Mouse (Mus musculus): ENCODE data around the gene Acsbg2. TPM values are rescaled to one million over a fixed set of nuclear protein-coding genes. Genes with fewer than 3 reads are reported as not detected.

Gene Acsbg2
- total RNA-seq, 2 experiments from 2014 or later, result not detected

Other genes with a start within 250 kb of the Acsbg2 start
- gene Lonp1, start 247.6 kb downstream of the Acsbg2 start, total RNA-seq (2014; fragmentation: Nextera tagmentation), result 38.2 and 45.5 TPM in 2 replicates
- gene Lonp1, start 247.6 kb downstream of the Acsbg2 start, total RNA-seq (2017), result 64.1 and 68.4 TPM in 2 replicates
- not detected in 2 replicates for gene Catsperd, start 246.3 kb downstream of the Acsbg2 start, total RNA-seq (2014; fragmentation: Nextera tagmentation)
- gene Catsperd, start 246.3 kb downstream of the Acsbg2 start, total RNA-seq (2017), result 0.77 TPM in 1 of 2 replicates, not detected in the other
- gene Ranbp3, start 201.2 kb downstream of the Acsbg2 start, total RNA-seq (2014; fragmentation: Nextera tagmentation), result 43.9 and 64.7 TPM in 2 replicates
- 57.2 and 70.1 TPM in 2 replicates for gene Ranbp3, start 201.2 kb downstream of the Acsbg2 start, total RNA-seq (2017)
- 134 and 201 TPM in 2 replicates for gene Ndufa11, start 156.7 kb downstream of the Acsbg2 start, total RNA-seq (2014; fragmentation: Nextera tagmentation)
- 99.5 and 106 TPM in 2 replicates for gene Ndufa11, start 156.7 kb downstream of the Acsbg2 start, total RNA-seq (2017)
- gene Vmac, start 156.4 kb downstream of the Acsbg2 start, total RNA-seq (2014; fragmentation: Nextera tagmentation), result 5.3 and 9.1 TPM in 2 replicates
- 3.7 and 9.1 TPM in 2 replicates for gene Vmac, start 156.4 kb downstream of the Acsbg2 start, total RNA-seq (2017)
- not detected in 2 replicates for gene Nrtn, start 116.9 kb downstream of the Acsbg2 start, total RNA-seq (2014; fragmentation: Nextera tagmentation)
- not detected in 2 replicates for gene Nrtn, start 116.9 kb downstream of the Acsbg2 start, total RNA-seq (2017)
- gene Dus3l, start 109.7 kb downstream of the Acsbg2 start, total RNA-seq (2014; fragmentation: Nextera tagmentation), result 20.5 and 22.8 TPM in 2 replicates
- 18.2 and 21.8 TPM in 2 replicates for gene Dus3l, start 109.7 kb downstream of the Acsbg2 start, total RNA-seq (2017)
- gene Prr22, start 104.2 kb downstream of the Acsbg2 start, total RNA-seq (2014; fragmentation: Nextera tagmentation), result 0.17 and 2.6 TPM in 2 replicates
- gene Prr22, start 104.2 kb downstream of the Acsbg2 start, total RNA-seq (2017), result 1.6 and 1.7 TPM in 2 replicates
- gene Rfx2, start 43.4 kb downstream of the Acsbg2 start, total RNA-seq (2014; fragmentation: Nextera tagmentation), result 4.4 and 6.4 TPM in 2 replicates
- gene Rfx2, start 43.4 kb downstream of the Acsbg2 start, total RNA-seq (2017), result 1.6 and 2.8 TPM in 2 replicates
- gene 1700061G19Rik, start 1.0 kb upstream of the Acsbg2 start, total RNA-seq (2014; fragmentation: Nextera tagmentation), result 0.47 TPM in 1 of 2 replicates, not detected in the other
- gene 1700061G19Rik, start 1.0 kb upstream of the Acsbg2 start, total RNA-seq (2017), result 0.17 TPM in 1 of 2 replicates, not detected in the other
- 20.6 and 26.9 TPM in 2 replicates for gene Mllt1, start 61.0 kb upstream of the Acsbg2 start, total RNA-seq (2014; fragmentation: Nextera tagmentation)
- 16.6 and 17.0 TPM in 2 replicates for gene Mllt1, start 61.0 kb upstream of the Acsbg2 start, total RNA-seq (2017)
- not detected in 2 replicates for gene Acer1, start 107.7 kb upstream of the Acsbg2 start, total RNA-seq (2014; fragmentation: Nextera tagmentation)
- not detected in 2 replicates for gene Acer1, start 107.7 kb upstream of the Acsbg2 start, total RNA-seq (2017)
- 48.8 and 80.1 TPM in 2 replicates for gene Clpp, start 115.9 kb upstream of the Acsbg2 start, total RNA-seq (2014; fragmentation: Nextera tagmentation)
- 88.7 and 94.7 TPM in 2 replicates for gene Clpp, start 115.9 kb upstream of the Acsbg2 start, total RNA-seq (2017)
- 11.3 and 24.4 TPM in 2 replicates for gene Alkbh7, start 122.9 kb upstream of the Acsbg2 start, total RNA-seq (2014; fragmentation: Nextera tagmentation)
- gene Alkbh7, start 122.9 kb upstream of the Acsbg2 start, total RNA-seq (2017), result 17.3 and 18.7 TPM in 2 replicates
- gene Pspn, start 125.6 kb upstream of the Acsbg2 start, total RNA-seq (2014; fragmentation: Nextera tagmentation), result not detected in 2 replicates
- gene Pspn, start 125.6 kb upstream of the Acsbg2 start, total RNA-seq (2017), result not detected in 2 replicates
- gene Gtf2f1, start 136.8 kb upstream of the Acsbg2 start, total RNA-seq (2014; fragmentation: Nextera tagmentation), result 47.6 and 63.8 TPM in 2 replicates
- gene Gtf2f1, start 136.8 kb upstream of the Acsbg2 start, total RNA-seq (2017), result 103 and 116 TPM in 2 replicates
- gene Gm17949, start 137.0 kb upstream of the Acsbg2 start, total RNA-seq (2014; fragmentation: Nextera tagmentation), result not detected in 2 replicates
- gene Gm17949, start 137.0 kb upstream of the Acsbg2 start, total RNA-seq (2017), result not detected in 2 replicates
- gene Khsrp, start 157.1 kb upstream of the Acsbg2 start, total RNA-seq (2014; fragmentation: Nextera tagmentation), result 96.6 and 149 TPM in 2 replicates
- gene Khsrp, start 157.1 kb upstream of the Acsbg2 start, total RNA-seq (2017), result 68.9 and 84.0 TPM in 2 replicates
- gene Slc25a41, start 167.2 kb upstream of the Acsbg2 start, total RNA-seq (2014; fragmentation: Nextera tagmentation), result not detected in 2 replicates
- not detected in 2 replicates for gene Slc25a41, start 167.2 kb upstream of the Acsbg2 start, total RNA-seq (2017)
- gene Crb3, start 184.7 kb upstream of the Acsbg2 start, total RNA-seq (2014; fragmentation: Nextera tagmentation), result not detected in 2 replicates
- not detected in 2 replicates for gene Crb3, start 184.7 kb upstream of the Acsbg2 start, total RNA-seq (2017)
- 15.2 and 23.8 TPM in 2 replicates for gene Slc25a23, start 185.4 kb upstream of the Acsbg2 start, total RNA-seq (2014; fragmentation: Nextera tagmentation)
- gene Slc25a23, start 185.4 kb upstream of the Acsbg2 start, total RNA-seq (2017), result 1.6 and 1.7 TPM in 2 replicates
- 24.7 and 27.1 TPM in 2 replicates for gene Dennd1c, start 204.1 kb upstream of the Acsbg2 start, total RNA-seq (2014; fragmentation: Nextera tagmentation)
- gene Dennd1c, start 204.1 kb upstream of the Acsbg2 start, total RNA-seq (2017), result 2.9 and 3.0 TPM in 2 replicates
- gene Tubb4a, start 213.3 kb upstream of the Acsbg2 start, total RNA-seq (2014; fragmentation: Nextera tagmentation), result not detected in 2 replicates
- not detected in 2 replicates for gene Tubb4a, start 213.3 kb upstream of the Acsbg2 start, total RNA-seq (2017)
- gene Tnfsf9, start 230.9 kb upstream of the Acsbg2 start, total RNA-seq (2014; fragmentation: Nextera tagmentation), result 0.28 and 1.1 TPM in 2 replicates
- 0.60 and 3.0 TPM in 2 replicates for gene Tnfsf9, start 230.9 kb upstream of the Acsbg2 start, total RNA-seq (2017)

All from granulocyte monocyte progenitor cell, adult 5-6 weeks (primary cell).